Mouse (Mus musculus): ENCODE data around the gene Srl.

DNA sequence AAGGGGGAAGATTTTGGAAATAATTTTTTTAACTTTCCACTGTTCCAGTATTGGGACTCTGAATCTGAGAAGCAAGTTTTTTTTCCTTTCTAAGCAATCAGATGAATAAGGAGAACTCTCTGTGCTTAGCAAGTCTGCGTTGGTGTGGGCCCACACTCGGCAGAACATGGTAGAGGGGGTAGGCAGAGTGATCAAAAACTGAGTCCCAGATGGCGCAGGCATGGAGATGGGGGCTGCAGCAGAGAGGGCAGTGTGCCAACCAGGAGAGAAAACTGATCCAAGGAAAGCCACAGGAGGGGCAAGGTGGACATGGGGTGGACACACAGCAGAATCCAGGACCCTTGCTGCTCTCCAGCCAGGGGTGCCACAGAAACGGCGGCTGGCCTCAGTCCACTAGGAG lies 85.2 kb downstream of the Srl start:
- TF ChIP-seq CTCF (IDR thresholded peaks at IDR 0.05; ENCODE audit: borderline replicate concordance, insufficient read depth, low read depth, low read length), result no peak
- no peak for TF ChIP-seq POLR2A (IDR thresholded peaks at IDR 0.05; ENCODE audit: borderline replicate concordance, insufficient read depth, low read length)

Measured in cerebellum, adult 2 months (tissue).